Mouse (Mus musculus): ENCODE data around the gene 6030408B16Rik.
"Not testable (repeated sequence)": the region's sequence is repeated elsewhere in the genome, so short reads cannot be mapped to it uniquely, and the experiment has no call there.

The 6030408B16Rik gene

DNA sequence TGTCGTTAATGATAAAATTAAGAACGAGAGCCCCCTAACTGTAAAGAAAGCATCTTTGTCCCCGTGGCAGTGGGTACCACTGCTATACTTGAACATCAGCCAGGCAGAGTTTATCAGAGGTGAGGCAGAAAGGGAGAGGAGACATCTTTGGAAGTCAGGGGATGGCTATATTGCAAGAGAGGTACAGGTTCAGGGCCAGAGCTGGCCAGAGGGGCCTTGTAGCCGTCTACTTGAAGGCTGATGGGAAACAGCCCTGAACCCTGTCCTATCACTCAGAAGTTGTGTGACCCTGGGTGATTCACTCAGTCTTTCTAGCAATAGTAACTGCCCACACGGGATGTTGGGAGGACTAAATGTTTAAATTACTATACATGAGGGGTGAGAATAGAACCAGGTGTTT lies 28.1 kb downstream of the 6030408B16Rik start:
- DNase-seq (ENCODE audit: low read depth, low spot score): no peak

DNA sequence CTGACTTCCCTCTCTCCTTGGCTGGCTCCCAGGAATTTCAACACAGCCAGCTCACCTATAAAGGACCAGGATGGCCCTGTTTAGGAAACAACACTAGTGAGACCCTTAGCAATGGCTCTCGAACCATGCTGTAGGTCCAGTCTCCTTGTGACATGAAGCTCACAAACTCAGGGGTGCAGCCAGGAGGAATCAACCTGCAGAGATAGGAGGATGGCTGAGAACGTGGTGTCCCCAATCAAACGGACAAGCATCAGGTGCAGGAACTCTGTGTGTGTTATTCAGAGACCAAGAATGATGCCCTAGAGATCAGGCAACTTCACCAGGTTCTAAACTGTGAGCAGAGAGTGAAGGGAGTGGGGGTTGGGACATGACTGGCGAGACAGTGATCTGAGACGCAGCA lies 29.1 kb downstream of the 6030408B16Rik start:
- no peak for DNase-seq (ENCODE audit: low read depth, low spot score)

DNA sequence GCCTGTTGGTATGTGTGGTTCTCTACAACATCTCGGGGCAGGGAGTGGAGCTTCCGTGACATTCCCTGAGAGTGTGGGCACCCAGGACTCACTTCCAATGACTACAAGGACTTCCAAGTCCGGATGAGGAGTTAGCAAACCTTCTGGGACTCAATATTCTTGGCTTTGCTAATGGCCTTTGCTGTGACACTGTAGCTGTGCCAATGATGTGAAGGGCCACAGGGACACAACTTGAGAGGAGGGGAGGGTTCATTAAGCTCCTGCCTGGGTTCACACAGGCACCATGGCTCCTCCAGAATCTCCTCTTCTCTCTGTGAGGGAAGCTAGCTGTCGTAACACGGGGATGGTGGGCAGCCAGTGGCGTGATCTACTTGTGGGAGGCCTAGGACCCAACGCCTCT lies 29.6 kb downstream of the 6030408B16Rik start:
- DNase-seq (ENCODE audit: low read depth, low spot score): no peak

DNA sequence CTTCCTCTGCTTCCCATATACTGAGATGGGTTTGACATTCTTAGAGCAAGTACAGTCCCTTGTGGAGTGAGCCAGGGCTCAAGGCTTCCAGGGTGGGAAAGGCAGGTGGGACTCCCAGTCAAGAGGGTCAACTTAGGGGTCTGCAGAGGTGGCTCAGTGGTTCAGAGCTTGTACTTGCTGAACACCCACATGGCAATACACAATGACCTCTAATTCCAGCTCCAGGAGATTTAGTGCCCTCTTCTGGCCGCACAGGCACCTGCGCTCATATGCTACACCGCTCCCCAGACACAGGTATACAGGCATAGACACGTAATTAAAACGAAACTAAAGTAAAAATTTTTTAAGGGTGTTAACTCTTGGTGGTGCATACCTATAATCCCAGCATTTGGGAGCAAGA lies 30.5 kb downstream of the 6030408B16Rik start:
- no peak for DNase-seq (ENCODE audit: low read depth, low spot score)

DNA sequence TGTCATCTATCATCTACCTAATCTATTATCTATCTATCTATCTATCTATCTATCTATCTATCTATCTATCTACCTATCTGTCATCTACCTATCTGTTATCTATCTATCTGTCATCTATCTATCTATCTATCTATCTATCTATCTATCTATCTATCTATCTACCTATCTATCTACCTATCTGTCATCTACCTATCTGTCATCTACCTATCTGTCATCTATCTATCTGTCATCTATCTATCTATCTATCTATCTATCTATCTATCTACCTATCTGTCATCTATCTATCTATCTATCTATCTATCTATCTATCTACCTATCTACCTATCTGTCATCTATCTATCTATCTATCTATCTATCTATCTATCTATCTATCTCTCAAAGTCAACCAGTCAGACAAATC lies 31.4 kb downstream of the 6030408B16Rik start:
- not testable (repeated sequence) for DNase-seq (ENCODE audit: low read depth, low spot score)

DNA sequence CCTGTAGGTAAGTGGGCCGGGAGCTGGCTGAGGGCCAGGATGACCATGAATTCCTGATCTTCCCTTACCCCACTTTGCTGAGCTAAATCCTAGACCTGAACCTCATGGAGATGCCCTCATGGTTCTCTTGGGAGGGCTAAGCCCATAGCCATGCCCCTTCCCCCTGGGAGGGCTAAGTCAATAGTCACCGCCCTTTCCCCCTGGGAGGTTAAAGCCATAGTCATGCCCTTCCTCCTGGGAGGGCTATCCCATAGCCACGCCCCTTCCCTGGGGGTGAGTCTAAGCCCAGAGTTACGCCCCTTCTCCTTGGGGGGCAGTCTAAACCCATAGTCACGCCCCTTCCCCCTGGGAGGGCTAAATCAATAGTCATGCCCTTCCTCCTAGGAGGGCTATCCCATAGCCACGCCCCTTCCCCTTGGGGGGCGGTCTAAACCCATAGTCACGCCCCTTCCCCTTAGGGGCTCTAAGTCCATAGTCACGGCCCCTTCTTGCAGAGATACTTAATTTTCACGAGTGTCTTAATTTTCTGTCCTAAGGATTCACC lies 33.1 kb downstream of the 6030408B16Rik start:
- DNase-seq (ENCODE audit: low read depth, low spot score): no peak

DNA sequence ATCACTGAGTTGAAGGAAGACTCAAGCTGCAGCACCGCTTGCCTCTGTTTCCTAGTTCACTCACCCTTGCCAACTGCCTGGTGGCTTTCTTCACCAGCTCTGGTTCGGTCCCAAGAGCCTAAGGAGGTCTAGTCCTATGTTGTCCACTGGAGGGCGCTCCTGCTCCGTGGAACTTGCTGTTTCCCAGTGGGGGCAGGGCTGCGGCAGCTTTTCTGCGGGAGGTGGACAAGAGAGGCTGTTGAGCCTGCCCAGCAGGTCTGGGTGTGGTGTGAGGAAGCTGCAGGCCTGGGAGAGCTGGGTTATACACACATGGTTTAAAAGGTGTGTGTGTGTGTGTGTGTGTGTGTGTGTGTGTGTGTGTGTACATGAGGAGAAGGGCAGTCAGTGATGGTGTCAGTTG lies 34.3 kb downstream of the 6030408B16Rik start:
- no peak for DNase-seq (ENCODE audit: low read depth, low spot score)

DNA sequence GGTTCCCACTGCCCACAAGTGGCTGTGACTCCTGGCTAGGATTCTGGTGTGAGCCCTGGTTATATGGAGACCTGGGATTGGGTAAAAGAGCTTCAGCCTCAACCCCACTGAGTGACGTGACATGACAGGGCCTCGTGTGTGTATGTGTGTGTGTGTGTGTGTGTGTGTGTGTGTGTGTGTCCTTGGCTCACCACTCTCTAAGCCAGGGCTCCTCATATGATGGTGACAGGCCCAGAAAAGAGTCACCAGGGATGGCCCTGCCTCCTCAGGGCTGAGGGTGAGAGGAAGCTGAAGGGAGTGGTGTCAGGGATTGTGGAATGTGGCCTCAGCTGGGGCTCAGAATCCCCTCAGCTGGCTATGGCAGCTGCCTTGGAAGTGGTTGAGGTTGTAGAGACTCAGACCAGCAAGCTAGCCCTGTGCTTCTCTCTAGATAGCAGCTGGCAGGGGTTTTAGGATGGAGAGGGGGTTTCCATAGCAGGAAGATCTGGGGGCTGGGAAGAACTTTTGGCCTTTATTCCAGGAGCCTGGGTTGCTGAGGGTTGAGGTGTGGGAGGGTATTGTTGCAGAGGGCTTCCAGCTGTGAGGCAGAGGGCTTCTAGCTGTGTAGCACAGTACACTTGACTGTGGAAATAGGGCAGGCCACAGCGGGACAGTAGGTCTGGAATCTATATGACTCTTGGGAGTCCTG lies 36.0 kb downstream of the 6030408B16Rik start:
- no peak for DNase-seq (ENCODE audit: low read depth, low spot score)

DNA sequence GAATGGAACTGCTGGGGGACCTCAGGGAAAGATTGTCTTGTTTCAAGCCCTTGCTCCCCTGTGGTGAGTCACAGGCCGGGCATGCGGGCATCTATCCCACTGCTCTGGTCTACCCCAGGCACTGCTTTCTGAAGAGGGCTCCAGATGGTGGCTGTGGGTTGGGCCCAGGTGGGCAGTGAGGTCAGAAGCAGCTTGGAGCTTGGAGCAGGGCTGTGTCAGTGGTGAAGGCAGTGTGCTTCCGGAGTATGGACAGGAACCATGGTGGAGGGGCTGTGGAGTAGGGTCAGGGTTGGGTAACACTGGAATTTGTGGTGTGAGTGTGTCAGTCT lies 36.5 kb downstream of the 6030408B16Rik start:
- no peak for DNase-seq (ENCODE audit: low read depth, low spot score)

DNA sequence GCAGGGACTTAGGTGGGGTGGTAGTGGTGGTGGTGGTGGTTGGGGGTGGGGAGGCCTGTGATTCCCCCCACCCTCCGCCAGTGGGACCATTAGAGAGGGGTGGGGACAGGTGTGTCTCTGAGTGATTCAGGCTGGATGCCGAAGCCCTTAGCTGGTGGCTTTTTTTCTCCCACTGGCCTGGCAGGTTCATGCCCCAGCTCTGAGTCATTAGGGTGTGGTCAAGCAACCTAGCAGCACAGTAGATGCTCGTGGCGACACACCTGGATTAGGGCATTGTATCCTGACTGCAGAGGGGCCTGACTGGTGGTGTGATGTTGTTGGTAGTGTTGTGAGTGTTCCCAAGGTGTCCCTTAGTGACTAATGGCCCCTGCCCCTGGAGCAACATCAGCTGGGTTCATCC lies 38.1 kb downstream of the 6030408B16Rik start:
- DNase-seq (ENCODE audit: low read depth, low spot score): no peak

DNA sequence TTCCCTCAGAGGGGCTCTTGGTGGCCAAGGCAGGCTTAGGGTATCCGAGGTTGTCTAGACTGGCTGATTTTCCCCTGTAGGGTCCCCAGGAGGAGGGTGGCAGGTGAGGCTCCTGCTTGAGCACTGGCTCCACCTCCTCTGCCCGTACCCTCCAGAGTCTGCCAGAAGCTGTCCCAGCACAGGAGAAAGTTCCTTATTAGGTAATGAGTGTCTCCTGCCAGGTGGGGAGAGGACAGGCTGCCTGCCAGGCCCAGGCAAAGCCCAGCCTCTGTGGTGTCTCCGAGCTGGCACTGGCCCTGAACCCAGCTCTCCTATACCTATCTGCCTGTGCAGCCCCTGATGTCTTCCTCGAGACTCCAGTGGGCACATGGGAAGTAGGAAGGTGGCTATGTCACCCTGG lies 39.4 kb downstream of the 6030408B16Rik start:
- DNase-seq (ENCODE audit: low read depth, low spot score): no peak

DNA sequence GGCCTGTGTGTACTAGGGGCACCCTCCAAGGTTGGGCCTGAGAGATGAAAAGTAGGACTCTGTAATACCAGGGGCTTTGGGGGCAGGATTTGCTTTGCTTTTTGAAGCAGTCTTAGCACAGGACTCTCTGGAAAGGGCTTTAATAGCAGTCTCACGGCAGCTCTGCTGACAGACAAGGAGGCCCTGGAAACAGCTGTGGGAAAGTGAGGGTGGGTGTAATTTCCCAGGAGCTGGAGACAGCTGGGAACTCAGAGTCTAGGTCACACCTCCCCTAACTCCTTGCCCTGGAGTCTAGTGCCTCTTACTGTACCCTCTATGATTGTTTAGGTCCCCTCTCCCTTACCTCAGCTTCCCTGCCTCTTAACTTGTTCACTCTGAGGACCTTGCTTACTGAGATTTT lies 40.2 kb downstream of the 6030408B16Rik start:
- no peak for DNase-seq (ENCODE audit: low read depth, low spot score)

DNA sequence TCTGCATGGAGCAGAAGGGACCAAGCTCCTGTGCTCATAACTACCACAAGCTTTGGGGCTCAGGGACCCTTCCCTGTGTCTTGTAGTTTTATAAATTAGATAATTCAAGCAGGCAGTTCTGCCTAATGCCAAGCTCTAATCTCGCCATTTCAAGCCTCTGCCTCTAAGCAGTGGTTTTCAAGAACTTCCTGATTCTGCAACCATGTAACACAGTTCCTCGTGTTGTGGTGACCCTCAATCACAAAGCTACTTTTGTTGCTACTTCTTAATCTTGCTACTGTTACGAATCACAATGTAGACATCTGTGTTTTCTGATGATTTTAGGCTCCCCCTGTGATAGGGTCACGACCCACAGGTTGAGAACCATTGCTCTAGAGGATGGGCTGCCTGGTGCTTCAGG lies 40.6 kb downstream of the 6030408B16Rik start:
- no peak for DNase-seq (ENCODE audit: low read depth, low spot score)

DNA sequence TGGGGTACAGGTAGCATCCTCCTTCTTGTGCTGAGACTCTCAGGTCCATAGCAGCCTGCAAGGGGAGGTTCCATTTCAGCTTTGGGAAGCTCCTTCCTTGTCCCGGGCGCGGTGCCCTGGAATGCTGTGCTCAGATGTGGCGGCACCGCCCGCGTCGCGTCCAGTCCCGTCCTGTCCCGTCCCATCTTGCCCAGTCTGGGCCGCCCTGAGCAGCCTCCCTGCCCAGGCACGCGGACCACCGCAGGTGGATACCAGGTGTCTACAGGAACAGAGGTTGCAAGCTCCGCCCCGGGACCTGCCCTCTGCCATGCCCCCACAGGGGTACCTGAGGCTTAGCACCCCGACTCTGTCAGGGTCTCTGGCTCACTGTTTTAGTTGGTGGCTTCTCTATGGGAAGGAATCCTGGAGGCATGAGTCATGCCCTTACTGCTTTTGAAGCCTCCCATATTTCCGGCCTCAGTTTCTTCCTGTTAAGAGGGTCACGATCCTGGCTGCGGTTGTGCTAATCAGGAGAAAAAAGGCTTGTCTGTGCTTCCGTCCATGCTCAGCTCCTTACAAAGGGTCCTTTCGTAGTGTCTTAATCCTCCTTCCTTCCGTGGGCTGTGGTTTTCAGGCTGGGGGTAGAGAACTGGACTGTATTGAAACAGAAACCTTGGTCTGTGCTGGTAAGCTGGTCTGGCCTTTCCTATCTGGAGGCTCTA lies 43.6 kb downstream of the 6030408B16Rik start:
- no peak for DNase-seq (ENCODE audit: low read depth, low spot score)

DNA sequence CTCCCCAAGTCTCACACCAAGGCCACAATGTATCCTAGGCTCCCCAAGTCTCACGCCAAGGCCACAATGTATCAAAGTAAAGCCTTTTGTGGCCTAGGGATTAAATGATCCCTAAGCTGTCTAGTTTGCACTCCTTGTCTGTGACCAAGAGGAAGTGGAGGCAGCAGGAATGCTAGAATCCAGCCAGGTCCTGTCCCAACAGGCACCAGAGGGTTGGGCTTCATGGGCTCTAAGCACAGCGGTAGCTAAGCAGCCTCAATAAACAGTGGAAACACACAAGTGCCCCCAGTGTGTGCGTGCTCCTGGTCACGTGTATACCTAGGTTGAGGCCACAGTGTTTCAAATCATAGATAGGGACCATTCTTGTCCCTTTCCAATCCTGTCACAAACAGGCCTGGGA lies 45.3 kb downstream of the 6030408B16Rik start:
- no peak for DNase-seq (ENCODE audit: low read depth, low spot score)

DNA sequence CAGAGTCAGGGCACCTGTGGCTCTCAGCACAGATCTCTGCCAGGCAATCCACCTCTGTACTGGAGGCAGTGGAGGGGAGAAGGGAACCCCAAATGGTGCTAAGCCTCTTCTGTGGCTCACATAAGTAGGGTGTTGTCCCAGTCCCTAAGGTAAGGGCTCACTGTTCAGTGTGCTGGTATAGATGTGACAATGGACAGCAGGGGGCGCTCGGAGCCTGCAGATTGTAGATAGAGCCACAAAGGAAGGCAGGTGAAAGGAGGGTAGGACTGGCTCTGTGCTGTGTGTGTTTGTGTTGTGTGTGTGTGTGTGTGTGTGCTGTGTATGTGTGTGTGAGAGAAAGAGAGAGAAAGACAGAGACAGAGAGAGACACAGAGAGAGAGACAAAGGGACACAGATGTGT lies 46.5 kb downstream of the 6030408B16Rik start:
- DNase-seq (ENCODE audit: low read depth, low spot score): peak; percentile 26

DNA sequence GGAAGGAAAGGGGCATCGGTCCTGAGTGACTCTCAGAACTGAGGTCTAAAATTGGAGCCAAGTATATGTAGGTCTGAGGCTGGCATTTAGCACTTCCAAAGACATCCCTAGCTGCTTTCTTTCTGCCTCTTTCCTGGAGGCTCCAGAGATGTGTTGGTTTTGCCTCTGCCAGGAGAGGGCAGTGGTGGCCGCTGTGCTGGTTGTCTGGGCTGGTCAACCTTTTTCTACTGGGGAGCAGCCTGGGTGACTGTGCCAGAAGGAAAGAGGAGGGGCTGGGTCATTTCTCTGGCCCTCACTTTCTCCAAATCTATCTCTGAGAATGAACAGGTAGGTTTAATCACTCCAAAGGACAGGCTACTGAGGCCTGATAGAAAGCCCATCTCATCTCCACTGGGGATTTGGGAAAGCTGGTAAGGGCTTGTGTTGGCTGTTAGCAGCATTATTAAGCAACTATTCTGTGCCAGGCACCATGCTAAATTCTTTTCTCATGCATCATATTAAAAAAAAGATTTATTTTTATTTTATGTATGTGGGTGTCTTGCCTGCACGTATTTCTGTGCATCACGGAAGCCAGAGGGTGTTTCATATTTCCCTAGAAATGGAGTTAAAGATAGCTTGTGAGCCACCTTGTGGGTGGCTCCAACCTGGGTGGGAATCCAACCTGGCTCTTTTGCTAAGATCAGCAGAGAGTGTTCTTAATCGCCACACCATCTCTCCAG lies 48.9 kb downstream of the 6030408B16Rik start:
- DNase-seq (ENCODE audit: low read depth, low spot score): no peak

Data from c-Kit-negative CD71-positive TER-119-positive erythroid progenitor cells, embryonic 14.5 days (primary cell).